Mouse (Mus musculus) stomach, postnatal 0 days (tissue): ENCODE measurements around the gene Ssbp2.

ENCODE experiments used
- CTCF ChIP-seq: IDR thresholded peaks from 2 replicates; pipeline ENCODE4 v1.5.1; 2016; ENCODE audit warnings: antibody characterized with exemption, low read depth, mild to moderate bottlenecking, moderate library complexity
- EP300 ChIP-seq: optimal IDR thresholded peaks from 2 replicates; pipeline ENCODE3; 2016; ENCODE audit warnings: antibody characterized with exemption

DNA sequence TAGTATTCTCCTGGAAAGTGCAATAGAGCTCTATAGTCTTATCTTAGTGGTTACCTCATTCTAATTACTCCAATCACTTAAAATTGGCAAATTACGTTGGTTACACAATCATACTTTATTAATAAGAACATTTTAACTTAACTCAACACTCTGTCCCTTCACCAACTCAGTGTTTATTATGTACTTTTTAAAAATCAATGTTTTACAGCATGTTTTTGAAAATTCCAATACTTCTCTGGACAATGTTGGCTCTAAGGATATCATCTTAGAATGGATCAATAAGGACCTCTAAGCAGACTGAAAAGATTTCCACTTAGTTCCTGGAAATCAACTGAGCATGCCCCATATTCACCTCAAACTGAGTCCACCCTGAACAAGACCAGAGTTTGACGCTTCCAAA, 288.3 kb downstream of the Ssbp2 start:
- TF ChIP-seq EP300 (no peak), CTCF (no peak)
